Mouse (Mus musculus): ENCODE data around the gene Nedd4.
A peak's percentile ranks its signal among the peaks of the same experiment; 100 is the strongest.
"Not testable (repeated sequence)": the region's sequence is repeated elsewhere in the genome, so short reads cannot be mapped to it uniquely, and the experiment has no call there.

Nedd4 gene

DNA sequence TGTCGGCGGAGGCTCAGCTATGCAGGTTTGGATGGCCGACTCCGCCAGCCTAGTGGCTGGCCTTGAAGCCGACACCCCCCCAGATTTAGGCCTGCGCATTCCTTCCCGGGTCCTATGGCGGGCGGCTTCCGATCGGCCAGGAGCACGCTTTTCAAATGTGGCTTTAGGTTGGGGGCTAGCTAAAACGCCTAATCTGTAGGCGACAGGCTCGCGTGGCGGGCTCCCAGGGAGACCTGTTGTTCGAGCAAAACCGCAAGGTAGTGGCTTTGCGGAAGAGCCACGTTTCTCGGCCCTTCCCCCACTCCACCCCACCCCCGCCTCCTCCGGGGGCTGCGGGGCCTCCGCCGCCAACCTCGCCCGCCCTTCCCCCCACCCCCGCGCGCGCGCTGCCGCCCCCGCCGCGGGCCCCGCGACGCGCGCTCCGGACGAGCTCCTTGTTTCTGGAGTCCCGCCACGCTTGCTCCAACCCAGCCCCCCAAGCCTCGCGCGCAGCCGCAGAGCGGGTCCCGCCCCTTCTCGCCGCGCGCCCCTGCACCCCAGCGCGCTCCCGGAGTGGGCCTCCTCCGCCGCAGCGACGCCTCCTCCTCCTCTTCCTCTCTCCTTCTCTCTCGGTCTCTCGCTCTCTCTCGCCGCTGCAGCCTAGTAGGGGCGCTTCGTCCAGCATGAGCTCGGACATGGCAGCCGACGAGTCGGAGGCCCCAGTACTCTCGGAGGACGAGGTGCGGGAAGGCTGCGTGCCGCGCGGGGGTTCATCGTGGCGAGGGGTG lies at the start of gene Nedd4:
Gene Nedd4, plus strand, starts transcription at position 452 of the 767 bp plus-strand sequence.
- DNase-seq, result peak; percentile 97

DNA sequence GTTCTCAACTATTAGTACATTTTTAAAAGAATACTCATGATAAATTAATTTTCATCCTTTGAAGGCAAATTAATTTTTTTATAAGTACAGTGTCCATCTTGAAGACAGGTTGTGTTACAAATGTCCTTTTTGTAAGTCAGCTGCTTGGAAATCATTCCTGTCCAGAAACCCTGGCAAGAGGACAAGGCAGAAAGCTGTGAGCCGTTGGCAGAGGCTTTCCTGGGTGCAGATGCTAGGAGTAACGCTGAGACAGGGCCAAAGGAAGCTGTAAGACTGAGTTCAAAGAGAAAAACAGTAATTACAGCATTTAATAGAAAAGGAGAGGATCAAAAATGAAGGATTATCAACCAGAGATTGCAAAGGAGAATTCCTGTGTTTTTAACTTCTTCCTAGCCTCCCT lies 48.3 kb upstream of the Nedd4 start:
- no peak for DNase-seq

DNA sequence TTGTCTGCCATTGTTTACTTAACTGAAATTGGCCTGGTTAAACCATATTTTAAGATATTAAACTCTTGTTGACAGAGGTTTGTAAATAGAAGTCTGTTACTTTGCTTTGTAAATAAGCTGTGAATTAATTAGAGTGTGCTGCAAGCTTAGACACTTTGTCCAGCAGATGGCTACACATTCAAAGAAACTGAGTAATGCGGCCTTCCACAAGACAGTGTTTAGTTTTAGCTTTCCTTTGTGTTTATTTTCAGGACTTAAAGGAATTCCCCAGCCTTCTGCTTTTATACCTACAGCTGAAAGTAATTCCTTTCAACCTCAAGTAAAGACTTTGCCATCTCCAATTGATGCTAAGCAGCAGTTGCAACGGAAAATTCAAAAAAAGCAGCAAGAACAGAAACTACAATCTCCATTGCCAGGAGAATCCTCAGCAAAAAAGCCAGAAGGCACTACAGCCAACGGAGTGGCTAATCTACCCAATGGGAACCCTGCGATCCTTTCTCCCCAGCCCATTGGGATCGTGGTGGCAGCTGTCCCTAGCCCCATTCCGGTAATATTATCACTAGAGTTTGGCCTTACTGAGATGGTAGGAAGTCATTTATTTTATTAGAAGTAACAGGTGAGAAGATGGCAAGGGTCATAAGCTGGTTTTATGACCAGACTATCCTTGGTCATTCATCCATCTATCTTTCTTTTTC lies 47.2 kb upstream of the Nedd4 start:
- no peak for DNase-seq

DNA sequence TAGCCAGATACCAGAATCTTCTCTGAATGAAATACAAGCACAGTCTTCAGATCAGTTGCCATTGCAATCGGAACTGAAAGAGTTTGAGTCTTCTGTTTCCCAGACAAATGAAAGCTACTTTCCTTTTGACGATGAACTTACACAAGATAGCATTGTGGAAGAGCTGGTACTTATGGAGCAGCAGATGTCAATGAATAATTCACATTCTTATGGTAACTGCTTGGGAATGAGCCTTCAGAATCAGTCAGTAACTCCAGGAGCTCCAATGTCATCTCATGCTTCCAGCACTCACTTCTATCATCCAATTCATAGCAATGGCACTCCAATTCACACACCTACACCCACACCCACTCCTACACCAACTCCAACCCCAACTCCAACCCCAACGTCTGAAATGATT lies 44.1 kb upstream of the Nedd4 start:
- no peak for DNase-seq

DNA sequence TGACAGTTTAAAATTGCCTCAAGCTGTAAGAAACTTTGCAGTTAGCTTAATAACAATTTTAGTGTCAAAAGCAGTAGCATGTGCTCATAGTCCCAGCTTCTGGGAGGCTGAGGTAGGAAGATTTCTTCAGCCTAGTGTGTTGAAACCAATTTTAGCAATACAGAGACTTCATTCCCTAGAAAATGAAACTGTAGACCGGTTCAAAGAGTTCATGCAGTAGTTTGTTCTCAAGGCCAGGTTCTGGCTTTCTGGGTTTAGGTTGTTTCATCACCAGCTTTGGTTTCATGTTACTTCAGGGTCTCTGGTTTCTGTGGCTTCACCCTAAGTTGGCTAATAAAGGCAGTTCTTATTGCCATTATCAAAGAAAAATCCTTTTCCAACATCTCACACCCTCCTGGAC lies 38.5 kb upstream of the Nedd4 start:
- no peak for DNase-seq

DNA sequence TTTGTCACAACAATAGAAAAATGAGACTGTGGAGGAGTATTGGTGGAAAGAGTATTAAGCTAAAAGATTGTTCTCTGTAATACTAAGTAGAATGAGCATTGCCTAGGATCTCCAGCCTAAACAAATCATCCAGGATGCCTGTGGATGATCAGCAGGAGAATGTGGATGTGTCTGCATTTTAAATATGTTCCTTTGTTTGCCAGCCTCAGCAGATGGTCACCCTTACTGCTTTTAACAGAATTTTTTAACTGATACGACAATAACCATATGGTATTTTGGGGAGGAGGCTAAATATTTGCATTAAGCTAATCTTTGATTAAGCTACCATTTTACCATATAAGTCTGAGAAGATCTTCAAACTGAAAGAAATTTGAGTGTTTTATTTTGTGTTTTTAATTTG lies 34.5 kb upstream of the Nedd4 start:
- DNase-seq, result no peak

DNA sequence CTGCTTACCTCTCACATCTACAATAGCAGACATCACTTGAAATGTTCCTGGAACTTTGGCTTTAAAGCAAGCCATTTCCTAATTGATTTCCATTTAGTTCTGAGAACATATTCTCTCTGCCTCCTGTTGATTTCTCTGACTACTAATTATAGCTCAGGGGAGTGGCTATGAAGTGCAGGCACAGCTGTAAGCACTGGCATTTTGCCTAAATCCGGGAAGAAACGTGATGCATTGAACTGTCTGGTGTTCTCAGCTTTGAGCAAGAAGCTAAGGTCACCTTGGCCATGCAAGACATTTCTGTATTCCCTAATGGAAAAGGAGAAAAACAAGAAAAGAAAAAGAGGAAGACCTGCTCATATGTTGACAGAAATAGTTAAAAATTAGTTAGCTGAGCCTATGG lies 33.6 kb upstream of the Nedd4 start:
- peak; percentile 44 for DNase-seq

DNA sequence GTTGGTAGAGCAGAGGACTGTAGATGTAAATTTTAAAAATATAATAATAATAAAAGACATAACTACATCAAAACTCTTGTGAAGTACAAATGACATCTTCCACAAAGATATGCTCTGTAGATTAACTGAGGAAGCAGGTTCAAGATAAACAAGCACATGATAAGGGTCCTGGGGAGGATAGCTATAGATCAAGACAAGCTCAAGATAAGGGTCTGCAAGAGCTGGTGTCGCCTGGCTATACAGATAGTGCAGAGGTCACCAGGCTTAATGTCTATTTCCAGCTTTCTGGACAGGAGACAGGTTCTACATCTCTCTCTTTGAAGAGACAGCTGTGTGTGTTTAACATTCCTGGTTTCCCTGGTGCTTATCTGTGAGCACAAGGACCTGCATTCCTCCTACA lies 29.9 kb upstream of the Nedd4 start:
- no peak for DNase-seq

DNA sequence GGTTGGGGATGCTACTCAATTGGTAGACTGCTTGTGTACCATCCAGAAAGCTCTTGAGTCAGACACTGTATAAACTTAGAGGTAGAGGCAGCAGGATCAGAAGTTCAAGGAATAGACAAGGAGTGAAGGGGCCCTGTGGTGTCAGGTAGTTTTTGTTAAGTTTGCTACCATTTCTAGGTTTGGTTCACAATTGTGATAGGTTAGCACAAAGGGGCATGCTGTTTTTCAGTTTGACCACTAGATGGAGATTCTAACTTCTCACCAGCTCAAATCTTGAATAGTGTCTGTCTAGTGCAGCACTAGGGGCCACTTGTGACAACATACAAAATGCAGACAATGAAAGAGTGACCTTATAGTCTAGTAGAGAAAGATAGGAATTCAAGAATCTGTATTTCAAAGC lies 27.0 kb upstream of the Nedd4 start:
- DNase-seq, result peak; percentile 72

DNA sequence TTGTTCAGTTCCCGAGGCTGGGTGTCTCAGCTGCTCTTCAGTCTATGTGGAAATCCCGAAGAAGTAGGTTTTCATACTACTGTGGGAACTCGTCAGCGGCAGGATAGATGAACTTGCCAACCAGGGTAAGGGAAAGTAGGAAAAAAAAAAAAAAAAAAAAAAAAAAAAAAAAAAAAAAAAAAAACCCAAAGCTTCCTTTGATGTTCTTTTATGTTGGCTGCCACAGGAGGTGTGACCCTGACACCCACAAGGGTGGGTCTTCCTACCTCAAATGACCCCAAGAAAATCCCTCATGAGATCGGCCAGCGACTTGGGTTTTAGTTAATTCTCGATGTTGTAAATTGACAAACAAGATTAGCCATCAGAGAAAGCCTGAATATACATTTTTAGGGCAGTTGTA lies 25.6 kb upstream of the Nedd4 start:
- no peak for DNase-seq

DNA sequence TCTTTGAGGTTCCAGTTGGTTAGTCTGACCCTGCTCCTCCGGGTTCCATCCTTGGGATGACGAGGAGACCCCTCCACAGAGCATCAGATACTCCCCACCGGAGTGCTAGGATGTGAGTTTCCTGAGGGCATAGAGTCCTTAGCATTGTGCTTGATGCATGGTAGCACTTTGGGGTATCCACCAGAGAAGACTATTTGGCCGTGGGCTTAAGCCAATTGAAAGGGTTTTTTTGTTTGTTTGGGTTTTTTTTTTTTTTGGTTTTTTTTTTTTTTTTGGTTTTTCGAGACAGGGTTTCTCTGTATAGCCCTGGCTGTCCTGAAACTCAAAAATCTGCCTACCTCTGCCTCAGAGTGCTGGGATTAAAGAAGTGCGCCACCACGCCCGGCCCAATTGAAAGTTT lies 24.9 kb upstream of the Nedd4 start:
- DNase-seq, result no peak

DNA sequence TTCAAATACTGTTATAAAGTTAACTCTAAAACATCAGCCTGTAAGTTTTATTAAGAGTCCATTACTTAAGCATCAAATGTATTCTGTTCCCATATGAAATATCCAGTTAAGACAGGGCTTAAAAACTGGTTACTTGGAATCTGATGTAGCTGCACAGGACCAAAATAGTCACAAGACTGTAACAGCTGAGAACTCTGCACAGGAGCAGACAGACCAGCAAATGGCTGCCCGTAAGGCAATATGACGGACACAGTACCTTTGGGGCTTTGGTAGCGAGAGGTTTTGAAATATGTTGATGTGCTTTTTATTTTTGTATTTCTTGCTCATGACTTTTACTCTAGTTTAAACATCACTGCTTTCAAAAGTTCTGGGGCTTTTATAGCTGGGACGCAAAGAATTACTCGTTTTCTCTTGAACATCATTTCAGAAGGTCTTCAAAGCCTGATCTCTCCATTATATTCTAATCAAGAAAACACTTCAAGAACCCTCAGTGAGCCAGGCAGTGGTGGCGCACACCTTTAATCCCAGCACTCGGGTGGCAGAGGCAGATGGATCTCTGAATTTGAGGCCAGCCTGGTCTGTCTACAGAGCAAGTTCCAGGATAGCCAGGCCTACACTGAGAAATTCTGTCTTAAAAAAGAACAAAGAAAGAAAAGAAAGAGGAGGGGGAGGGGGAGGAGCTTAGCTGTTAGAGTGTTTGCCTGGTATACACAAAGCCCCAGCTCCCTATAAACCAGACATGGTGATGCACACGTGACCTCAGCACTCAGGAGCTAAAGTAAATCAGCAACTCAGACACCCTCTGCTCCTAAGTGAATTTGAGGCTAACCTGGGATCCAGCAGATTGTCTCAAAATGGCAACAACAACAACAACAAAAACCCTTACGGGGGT lies 22.9 kb upstream of the Nedd4 start:
- peak; percentile 84 for DNase-seq

DNA sequence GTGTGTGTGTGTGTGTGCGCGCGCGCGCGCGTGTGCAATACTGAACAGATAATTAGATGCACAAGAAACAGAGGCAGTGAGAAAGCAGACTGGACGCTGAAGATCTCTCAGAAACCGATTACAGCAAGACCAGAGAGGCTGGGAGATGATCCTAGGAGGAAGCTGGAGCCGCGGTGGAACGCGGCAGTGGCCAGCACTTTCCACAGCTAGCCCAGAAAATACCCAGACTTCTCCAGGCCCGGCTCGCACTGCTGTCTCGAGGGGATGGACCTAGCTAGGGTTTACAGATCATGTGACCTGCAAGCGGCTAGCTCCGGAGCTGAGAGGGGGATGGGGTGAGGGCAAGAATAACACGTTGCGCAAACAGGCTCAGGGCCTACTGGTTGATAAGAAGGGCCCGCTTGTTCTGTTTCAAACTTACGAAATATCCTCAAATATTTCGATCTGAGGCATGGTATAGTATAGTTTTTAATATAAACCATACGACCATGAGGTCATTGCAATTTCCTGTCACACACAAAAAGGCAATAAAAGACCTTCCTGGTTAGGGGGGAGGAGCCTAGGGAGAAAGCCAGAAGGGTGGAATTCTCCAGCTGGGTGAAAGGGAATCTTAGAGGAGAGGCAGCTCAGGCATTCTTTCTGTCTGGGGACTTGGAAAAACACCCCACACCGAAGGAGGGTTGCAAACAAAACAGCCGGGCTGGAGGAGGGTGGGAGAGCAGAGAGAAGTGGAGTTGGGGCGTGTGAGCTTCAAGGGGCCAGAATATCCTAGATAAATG lies 22.1 kb upstream of the Nedd4 start:
- peak; percentile 95 for DNase-seq

DNA sequence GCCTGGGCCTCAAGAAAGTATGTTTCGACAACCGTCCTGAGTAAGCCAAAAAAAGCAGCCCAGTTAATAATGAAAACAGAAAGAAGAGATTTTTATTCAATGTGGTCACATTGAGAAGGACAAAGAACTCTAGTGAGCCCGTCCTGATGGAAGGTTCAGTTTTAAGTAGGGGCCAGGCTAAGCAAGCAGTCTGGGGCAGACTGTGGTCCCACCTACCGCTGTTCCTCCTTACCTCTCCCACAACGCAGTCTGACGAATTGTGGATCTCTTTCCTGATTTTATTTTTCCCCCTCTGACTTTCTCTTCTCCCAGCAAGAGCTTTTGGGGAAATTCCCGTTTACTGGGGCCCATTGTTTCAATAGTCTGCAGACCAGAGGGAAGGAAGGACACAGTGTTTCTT lies 21.5 kb upstream of the Nedd4 start:
- no peak for DNase-seq

DNA sequence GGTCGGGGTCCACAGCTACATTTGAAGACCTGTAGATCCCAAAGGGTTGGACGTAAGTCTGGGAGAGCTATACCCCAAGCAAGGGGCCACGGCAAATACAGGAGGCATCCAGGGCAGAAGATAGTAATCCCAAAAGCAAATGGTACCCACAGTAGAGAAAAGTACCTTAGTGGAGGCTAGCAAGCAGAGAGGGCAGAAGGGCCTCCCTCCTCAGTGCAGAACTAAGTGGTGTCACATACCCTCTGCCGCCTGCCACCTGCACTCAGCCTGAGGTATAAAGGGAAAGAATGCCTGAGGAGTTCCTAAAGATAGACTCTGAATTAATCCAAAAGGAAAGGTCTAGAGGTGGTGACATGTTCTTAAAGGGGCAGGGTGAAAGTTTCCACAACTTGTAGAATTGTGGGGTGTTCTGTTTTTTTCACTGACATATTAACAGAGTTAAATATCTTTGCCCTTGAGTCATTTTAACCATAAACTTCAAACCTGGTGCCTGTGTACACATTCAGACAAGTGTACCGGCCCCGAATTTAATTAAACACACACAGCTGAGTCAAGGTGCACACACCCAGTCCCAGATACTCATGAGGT lies 21.0 kb upstream of the Nedd4 start:
- DNase-seq, result no peak

DNA sequence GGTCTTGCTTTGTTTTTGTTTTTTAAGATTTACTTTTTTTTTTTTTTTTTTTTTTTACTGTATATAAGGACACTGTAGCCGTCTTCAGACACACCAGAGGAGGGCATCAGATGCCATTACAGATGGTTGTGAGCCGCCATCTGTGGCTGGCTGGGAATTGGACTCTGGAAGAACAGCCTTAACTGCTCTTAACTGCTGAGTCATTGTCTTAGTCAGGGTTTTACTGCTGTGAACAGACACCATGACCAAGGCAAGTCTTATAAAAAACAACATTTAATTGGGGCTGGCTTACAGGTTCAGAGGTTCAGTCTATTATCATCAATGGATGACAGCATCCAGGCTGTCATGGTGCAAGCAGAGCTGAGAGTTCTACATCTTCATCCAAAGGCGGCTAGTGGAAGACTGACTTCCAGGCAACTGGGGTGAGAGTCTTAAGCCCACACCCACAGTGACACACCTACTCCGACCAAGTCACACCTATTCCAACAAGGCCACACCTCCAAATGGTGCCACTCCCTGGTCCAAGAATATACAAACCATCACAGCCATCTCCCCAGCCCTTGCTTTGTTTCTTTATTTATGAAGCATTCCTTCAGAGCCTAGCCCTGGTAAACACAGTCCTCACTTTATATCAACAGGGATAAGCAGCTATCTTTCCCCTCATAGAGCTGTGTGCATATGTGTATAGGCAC lies 19.2 kb upstream of the Nedd4 start:
- not testable (repeated sequence) for DNase-seq

DNA sequence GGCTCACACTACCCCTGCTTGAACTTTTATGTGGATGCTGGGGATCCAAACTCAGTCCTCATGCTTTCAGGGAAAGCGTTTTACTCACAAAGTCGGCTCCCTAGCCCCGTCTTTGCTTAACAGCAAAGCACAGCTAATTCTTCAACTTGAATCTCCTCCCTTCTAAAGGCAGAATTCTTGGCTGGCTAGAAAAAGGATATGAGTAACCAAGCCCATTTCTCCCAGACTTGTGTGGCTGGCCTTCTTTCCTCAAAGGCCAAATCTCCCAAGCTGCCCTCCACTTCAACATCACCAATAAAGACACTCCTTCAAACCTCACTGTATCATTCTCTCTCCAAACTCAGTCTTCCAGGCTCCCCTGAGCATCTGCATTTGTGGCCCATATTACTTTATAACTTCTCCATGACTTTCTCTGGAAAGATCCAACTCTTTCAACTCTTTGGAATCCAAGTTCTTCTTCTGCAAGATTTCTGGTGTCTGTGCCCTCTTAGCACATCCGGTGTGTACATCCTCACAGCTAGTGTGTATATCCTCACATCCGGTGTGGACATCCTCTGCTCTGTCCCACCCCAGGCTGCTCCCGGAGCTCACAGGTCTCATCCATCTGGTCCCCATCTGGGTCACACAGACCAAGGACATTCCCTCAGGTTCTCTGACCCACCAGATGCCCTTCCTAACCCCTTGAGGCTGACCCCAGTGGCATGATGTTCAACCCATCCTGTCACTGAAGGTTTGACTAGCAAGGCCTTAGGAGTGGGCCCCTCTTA lies 18.3 kb upstream of the Nedd4 start:
- no peak for DNase-seq

DNA sequence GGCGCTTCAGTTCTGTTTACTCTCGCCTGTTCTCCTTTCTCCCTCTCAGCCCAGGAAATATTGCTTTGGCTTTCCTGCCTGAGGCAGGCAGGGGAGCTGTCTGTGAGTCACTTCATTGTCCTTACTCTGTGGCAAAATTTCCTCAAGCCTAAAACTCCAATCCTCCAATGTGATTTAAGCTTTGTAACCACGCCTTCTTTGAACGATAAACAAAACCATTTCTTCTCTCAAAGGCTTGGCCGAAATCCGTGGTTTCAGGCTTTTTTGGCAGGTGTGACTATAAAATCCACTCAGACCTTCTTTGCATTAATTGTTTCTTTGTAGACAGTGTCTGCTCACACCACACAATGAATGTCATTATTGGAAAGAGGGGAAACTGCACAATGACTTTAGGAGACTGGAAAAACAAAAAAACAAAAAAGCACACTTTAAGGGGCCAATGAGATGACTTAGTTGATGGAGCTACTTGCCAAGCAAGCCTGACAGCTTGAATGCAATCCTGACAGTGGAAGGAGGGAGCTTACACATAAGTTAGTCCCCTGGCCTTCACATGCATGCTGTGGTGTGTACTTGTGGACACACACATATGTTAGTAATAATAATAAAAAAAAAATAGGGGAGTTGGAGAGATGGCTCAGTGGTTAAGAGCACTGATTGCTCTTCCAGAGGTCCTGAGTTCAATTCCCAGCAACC lies 17.6 kb upstream of the Nedd4 start:
- DNase-seq, result no peak

DNA sequence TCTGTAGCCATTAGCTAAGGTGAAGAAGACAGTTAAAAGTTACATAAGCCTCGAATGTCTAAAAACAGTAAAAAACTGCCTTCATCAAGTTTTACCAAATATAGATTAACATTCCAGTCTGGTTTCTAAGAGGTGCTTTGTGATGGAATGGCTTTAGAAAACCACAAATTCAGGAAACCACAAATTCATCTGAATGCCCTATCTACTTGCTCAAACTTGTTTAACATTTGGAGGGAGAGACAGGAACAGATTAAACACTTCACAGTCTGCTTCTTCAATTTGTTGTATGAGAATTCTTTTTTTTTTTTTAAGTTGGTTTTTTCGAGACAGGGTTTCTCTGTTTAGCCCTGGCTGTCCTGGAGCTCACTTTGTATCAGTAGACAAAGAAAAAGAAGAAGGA lies 12.4 kb upstream of the Nedd4 start:
- no peak for DNase-seq

DNA sequence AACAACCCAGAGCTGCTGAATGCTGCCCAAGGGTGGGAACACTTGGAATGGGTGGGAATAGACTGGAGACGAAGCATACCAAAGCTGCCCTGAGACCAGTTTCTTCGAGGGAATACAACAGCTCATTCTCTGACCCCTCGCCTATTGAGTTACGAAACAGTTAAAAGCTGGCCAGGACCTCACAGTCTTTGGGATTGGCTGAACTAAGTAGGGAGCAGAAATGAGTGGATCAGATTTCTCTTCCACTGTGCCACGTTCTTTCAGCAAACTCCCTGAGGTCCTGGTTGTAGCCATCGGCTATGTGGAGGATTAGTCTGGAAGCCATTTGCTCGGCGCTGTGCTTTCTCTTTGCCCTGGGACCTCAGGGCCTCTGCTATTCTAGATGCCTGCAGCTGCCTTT lies 9.2 kb upstream of the Nedd4 start:
- DNase-seq, result peak; percentile 77

All from retina, postnatal 1 day (tissue).